Mouse (Mus musculus) ES-Bruce4 (cell line): ENCODE results near the gene Mgarp.

ENCODE experiments used
- CTCF ChIP-seq: IDR thresholded peaks from one replicate; pipeline ENCODE4 v1.8.1; 2011; ENCODE audit warnings: low read depth, low read length
- EP300 ChIP-seq: IDR thresholded peaks from 2 replicates; pipeline ENCODE4 v1.6.1; 2011; ENCODE audit warnings: low read depth, low read length; ENCODE audit not compliant: insufficient read depth
- POLR2A ChIP-seq: IDR thresholded peaks from one replicate; pipeline ENCODE4 v1.8.1; 2011; ENCODE audit warnings: low read length; ENCODE audit not compliant: insufficient read depth

GRCm38 (mm10) chr3:51408561-51409183, 12.1 kb upstream of the Mgarp start, which contains the start of gene Ndufc1:
- peak; percentile 88 for TF ChIP-seq CTCF
- TF ChIP-seq POLR2A = peak; percentile 83
- TF ChIP-seq EP300 = no peak
